Mouse (Mus musculus) adipocyte (in vitro differentiated cells): ENCODE measurements around the gene Cmss1.

Source experiments
- DNase-seq: peaks from one replicate; pipeline ENCODE4 v3.0.0-alpha.2; 2016; ENCODE audit warnings: low spot score

Cmss1 gene

DNA sequence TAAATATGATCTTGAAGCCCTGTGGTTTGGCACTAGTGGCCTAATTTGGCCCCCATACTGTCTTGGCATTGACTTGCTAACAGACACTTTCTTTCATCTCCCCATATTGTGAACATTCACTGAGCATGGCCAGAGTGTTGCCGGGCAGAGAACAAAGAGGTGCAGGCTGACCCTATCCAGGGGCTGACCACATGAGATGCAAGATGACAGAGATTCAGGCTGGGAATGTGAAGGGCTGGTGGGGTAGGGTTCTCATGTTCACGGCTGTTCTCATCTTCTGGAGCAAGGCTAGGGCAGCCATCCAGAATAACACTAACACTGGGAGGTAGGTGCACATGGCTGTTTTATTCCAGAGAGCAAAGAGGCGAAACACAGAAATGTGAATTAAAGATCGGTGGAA, 92.3 kb downstream of the Cmss1 start:
- DNase-seq = no peak

DNA sequence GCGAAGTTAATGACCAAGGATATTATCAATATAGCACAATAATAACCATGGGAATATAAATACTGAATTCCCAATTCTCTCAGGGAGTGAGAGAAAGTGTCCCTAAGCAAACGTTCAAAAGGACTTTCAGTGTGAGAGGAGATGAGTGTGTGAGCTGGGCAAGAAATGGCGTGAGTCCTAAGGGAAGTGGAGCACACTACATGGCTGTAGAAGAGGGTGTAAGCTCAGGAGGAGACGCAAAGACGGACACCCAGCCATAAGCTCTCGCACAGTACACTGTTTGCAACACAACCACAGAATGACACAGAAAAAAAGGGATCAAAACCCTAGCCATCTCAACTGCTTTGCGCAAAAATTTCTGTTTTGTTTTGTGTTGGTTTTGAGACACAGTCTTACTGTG, 93.1 kb downstream of the Cmss1 start:
- DNase-seq = no peak

DNA sequence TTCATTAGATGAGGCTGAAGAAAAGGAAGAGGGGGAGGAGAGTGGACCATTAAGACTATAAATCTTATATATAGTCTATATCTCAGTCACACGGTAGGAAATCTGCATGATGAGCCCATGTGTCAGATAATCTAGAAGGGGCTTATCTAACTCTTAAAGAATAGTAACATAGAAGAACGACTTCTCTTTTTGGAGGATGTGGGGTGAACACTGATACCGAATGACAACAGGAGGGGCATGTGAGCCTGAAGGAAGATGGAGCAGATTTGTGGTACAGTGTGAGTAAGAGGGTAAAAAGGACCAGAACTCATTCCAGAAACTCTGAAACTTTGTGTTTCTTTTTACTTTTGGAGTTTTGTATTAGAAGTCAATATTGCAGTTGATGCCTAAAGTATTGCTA, 97.6 kb downstream of the Cmss1 start:
- no peak for DNase-seq

DNA sequence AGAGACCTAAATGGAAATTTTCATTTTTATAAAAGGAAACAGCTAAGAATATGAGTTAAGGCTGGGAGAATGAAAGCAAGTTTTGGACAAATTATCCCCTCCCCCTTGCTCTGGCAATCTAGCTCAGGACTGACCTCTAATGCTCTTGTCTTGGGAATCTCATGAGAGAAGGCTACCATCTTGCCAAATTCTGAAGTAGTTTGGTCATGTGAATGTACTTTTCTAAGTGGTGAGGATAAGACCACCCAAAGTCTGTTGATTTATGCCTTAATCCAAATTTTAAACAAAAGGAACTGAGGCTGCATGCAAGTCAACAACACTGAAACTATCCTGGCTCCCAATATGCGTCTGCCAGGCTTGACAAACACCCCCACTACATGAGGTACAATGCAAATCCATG, 98.3 kb downstream of the Cmss1 start:
- DNase-seq = no peak

DNA sequence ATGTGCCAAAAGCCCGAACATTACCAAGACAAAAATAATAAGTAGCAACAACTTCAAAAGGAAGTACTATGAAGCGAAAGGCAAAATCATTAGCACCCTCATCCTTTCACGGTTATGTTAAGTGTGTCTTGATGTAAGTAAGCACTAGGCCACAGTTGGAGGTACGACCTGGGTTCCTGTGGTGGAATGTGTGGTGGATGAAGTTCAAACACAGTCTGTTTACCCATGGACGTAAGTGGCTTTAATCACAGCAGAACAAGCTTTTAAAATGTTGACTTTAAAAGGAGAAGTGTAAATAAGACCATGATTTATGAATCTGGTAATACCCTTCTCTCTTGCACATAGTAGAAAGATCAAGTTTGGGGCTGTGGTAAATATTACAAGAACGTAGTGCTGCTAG, 100.5 kb downstream of the Cmss1 start:
- no peak for DNase-seq

DNA sequence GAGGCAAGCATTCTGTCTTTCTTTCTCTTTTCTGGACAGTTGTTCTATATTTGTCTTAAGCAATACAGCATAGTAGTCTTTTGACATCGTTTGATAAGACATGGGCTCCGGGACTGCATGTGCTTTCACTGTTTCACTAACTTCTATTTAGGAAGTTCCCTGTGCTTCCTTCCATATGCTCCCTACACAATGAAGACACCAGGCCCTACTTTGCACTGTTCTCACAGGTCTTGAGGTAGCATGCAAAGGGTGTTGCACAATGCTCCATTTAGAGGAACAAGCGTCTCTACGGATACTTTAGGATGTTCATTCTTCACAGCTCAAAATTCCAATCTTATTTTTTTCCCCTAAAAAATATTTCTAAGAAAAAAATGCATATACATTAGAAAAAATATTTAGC, 101.9 kb downstream of the Cmss1 start:
- no peak for DNase-seq

DNA sequence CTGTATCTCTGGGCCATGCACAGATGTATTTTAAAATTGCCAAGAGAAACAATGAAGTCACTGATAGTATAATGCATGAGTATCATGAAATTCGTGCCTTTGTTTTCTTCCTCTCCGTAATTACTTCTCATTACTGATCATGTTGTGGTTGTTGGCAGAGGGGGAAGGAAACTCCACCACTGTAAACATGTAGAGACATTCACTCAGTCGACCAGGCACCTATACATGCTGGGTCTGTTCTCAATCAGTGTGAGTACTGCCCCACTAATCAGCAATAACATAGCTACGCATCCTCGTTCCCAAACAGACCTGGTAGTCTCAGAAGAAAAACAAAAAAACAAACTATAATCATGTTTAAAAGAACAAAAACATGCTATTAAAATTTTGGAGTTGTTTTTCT, 103.9 kb downstream of the Cmss1 start:
- DNase-seq = no peak

DNA sequence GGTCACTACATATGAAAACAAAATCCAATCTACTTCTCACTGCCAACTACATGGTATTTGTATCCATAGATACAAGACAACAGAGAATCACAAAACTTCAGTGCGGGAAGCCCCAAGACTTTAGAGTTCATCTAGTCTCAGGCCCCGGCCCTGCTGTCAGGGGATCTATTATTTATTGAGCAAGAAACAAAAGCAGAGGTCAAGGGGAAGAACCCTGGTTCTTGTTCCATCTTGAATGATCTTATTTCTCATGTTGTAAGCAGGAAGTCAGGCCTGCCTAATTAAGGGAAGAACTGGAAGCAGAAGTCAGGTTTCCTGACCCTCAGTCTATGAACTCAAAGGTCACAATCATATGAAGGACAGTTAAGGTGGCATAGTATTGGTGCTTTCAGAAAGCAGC, 104.4 kb downstream of the Cmss1 start:
- DNase-seq = peak; percentile 61

DNA sequence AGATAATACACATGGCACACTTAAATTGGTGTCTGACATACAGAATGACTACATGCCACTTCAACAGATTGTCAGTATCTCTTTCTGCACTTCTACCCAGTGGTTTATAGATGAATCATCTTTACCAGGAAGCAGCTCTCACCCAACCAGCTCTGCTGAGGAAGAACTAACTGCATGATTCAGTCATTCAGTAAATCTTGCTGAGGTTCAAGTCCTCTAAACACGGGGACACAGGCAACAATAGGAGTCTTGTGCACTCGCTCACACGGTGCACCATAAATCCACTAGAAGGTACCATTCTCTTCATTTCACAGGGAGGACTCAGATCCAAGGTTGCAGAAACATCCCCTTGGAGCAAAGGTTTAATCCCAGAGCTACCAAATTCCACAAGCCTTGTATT, 105.8 kb downstream of the Cmss1 start:
- DNase-seq = no peak

DNA sequence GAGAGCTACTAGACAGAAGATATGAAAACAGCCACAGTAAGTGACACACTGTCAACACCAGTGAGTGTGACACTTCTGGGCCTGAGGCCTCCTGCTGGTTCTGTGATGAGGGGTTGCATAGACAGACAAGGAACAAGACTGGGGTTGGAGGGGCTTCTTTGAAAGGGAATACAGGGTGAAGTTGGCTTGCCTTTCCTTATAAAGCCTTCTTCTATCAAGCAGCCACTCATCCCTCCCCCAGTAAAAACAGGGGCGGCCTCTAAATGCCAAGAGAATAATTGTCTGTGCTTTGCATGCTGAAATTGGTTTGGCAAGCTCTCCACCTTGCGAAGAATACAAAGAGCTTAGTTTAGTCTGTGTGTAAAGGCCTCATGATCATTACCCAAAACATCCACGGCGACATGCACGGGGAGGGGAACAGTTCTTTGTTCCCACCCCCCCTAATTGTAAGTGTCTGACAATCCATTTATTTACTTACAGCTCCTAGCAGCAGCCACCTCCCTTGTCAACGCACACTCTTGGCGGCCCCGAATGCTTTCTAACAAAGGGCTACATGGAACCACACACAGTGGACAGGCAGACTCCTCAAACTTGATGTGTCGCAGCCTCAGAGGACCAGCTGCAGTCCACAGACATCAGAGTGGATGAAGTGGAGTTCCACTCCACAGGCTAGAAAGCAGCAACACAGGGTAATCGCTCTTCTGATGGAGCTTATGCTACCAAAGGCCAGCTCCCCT, 110.1 kb downstream of the Cmss1 start:
- DNase-seq = no peak

DNA sequence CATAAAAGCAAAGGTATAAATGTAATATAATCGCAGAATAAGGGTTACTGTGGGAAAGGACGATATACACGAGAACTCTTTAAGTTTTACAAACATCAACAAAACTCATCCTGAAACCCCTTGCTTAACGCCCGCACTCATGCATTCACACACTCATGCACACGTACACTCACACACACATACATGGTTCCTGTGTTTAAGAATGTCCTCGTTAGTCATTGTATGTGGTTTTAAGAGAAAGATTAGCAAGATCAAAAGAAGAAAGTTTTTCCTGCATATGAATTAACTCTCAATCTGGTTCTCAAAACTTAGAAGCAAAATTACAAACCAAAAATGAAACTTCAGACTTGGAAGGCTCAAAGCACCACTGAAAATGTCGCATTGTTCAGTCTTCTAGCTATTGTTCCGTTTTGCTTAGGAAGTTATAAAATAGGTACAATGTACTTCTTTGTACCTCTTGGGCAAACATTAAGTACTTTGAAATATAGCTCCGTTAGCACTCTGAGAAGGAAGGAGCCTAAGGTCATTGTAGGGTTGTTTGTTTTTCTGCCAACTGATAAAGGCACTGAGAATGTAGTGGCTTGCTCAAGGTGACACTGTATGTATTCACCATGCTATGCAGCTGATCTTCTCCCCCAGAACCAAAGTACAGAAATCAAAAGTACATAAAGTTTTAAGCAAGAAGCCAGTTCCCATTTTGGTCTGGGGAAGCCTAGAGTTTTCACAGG, 111.0 kb downstream of the Cmss1 start:
- DNase-seq = no peak

DNA sequence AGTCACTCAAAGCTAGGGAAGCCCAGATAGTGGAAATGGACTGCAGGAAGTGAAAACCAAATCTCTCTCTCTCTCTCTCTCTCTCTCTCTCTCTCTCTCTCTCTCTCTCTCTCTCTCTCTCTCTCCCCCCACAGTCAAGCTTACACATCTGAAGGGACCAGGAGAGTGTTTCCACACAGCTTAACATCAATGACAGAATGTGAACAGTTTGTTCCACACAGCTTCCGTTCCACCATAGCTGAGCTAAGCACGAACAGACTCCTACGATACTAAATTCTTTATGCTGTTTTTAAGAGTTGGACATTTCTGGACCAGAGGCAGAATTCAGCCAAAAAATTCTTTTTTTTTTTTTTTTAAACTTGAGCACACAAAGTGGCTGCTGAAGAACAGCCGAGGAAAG, 114.8 kb downstream of the Cmss1 start:
- DNase-seq = no peak

DNA sequence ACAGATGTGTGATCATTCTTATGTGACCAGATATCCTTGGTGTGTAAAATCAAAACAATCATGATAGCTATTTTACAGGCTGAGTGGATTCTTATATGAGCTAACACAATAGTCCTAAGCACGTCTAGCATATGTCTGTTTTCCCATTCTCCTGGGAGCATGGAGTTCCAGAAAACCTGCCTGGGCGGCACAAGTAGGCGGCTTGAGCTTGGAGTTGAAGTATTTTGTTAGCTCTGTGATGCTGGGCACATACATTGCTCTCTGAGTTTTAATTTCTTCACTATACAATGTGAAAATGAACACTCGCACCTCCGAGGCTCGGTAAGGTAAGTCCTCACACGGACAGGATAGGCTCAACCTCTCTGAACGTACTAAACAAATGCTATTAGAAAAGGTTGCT, 116.0 kb downstream of the Cmss1 start:
- DNase-seq = no peak

DNA sequence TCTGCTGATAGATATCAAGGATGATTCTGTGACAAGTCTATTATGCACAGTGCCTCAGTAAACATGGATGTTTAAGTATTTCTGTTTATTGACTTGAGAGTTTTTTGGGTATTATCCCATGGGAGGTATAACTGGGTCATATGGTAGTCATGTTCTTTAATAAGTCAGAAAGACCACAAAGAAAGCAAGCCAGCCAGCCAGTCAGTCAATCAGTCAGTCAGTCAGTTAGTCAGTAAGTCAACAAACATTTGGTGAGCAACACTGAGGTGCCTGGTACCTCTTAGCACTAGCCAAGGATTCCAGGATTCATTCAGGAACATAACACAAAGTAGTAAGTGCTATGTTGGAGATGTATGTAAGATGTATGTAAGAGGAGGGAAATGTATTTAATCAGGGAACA, 118.0 kb downstream of the Cmss1 start:
- no peak for DNase-seq

DNA sequence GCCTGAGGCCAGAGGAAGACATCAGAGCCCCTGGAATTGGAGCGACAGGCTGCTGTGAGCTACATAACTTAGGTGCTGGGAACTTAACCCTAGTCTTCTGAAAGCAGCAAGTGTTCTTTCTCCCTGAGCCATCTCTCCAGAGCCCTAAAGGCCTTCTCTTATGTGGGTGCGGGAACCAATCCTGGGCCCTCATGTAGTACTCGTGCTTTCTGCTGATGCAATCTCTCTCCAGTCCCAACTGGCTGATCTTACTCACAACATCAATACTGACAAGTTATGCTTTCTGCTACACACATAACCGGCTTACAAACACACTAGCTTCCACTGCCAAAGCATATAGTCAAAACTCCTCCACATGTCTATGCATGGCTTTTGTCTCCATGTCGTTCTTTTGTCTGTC, 120.4 kb downstream of the Cmss1 start:
- no peak for DNase-seq

DNA sequence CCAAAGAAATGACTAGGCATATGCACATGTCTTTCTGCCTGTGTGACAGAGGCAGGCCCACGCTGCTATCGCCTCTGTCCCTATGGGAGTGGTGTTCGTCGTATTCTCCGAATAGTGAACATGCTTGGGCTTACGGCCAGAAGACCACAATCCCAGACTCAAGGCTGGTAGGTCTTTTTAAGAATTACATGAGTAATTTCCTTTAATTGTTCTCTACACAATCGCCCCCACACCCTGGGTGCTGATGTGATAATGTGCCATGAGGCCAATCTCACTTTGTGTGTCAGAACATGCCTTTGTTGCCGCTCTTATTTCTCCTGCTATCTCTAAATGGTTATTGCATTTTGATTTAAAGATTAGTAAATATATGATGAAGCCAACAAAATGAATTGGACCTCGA, 121.4 kb downstream of the Cmss1 start:
- DNase-seq = no peak

DNA sequence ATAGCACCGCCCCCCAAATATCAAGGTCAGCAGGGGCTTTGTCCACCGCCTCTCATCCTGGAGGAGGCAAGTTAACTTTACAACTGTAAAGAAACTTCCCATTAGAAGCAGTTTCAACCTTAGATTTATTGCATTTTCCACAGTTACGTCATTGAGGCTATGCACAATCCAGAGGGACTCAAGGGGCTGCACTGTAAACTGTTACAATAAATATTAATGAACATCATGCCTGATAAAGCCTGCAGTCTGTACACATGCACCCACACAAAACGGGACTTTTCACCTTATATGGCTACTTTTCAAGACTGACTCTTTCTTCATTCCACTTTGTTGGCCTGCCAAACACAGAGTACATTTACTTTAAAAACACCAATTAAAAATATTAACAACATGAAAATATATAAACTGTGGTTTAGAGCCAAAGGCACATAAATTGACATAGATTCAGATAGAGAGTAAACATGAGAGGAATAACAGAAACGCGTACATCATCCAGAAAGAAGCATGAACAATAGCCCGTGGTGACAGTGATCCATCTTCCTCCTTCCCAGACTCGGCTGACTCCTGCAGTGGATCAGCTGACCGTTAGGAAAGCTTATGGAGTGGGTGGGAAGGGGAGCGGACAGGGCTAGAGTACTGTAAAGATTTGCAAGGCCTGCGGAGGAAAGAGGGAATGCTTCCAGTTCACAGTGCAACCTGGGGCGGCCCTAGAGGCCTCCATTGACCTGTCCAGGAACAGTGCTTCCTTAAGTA, 122.4 kb downstream of the Cmss1 start:
- no peak for DNase-seq

DNA sequence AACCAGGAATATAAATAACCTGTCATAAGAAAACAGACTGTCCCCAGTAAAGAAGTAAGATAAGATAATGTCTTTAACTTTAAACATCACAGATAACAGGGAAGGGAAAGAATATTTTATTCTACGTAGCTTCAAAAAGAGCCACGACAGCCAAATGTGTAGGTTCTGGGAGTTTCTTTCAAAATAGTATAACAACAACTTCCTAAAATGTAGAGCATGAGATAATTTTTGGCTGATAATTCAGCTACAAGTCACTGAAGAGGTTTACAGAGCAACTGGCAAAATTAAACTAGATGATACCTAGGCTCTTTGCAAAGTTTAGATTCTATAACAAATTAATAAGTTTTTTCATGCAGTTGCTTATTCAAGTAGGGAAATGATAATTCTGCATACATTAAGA, 123.2 kb downstream of the Cmss1 start:
- DNase-seq = no peak

DNA sequence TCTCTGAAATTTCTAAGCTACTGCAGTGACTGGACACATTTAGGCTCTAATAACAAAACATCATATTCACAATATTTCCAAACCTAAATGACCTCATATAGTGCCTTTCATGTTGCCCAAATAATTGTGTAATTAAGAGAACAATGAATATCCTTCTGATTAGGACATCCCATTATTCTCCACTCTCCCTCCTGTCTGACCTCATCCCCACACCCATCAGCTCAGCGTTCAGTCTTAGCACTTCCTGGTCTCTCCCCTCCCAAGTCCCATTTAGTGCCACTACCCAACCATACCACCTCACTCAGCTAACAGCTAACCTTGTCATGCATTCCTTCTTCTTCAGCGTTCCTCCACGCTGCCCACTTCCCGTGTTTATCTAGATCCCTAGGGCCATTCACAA, 123.8 kb downstream of the Cmss1 start:
- no peak for DNase-seq

DNA sequence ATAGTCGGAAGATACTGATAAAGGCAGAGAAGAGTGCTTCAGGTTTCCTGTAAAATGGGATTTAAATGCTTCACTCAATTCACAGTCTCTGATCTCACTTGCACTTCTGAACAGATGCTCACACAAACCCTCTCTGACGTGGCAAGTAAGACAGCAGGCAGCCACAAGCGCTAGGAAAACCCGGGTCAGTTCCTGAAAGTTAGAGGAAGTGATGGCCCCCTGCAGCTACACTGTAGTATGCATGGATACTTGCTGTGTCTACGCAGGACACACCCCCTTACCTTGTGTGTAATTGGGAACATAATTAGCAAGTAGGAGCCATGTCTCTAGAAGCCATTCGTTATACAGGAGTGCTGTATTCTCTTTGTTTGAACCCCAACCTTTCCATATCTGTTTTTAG, 124.4 kb downstream of the Cmss1 start:
- DNase-seq = no peak

DNA sequence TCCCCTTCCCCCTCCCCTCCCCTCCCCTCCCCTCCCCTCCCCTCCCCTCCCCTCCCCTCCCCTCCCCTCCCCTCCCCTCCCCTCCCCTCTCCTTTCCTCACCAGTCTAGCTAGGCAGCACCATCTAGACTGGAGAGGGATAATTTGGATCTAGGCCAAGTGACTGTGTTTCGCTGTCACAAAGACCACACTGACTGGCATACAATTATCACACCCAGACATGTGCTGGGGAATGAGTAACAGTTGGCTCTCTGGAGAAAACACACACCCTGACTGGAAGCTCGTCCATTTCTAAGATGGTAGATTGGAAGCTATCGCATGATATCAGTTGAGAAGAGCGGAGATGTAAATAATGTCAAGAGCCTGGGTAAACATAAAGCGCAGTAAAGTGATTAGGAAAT, 126.9 kb downstream of the Cmss1 start:
- DNase-seq = no peak

DNA sequence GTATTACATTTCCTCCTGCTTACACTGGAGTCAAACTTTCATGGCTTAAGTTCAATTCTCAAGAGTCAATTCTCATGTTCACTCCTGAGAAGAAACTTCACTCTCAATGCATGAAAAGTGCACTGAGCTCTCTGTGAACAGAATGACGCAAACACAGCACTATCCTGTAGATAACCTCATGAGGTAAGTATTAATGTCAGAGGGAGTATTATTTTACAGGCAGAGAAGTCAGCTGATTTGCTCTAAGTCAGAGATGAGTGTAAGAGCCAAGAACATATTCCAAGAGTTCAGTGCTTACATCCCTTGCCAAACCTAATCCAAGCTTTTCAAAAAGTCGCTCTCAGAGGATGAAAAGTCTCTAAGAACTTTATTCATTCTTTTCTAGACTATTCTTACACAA, 128.2 kb downstream of the Cmss1 start:
- DNase-seq = peak; percentile 40

DNA sequence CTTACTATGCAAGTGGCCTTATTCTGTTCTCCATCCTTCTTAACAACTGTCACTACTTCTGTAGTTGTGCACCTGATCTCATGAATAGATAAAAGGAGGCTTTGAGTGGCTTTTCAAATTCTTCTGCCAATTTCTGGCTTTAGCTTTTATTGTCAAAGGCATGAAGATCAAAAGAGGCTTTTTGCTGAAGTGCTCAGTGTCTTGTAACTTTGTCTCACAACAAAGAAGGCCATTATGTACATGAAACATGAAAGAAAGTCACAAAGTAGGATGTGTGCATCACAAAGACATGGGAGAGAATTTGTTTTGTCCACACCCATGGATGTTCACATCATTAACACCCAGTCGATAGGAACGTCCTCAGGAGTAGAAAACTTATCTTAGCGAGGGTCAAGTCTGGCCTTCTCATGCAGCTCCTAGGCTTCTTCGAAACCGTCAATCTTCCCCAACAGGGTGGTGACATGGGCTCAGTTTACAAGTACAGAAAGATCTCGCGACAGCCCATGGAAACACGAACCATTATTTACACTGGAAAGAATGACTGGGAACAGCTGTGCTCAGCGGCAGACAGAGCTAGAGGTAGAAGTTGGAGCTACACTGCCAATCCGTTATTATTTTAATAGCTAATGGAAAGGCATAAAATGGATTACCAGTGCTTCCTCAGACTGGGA, 133.1 kb downstream of the Cmss1 start:
- DNase-seq = no peak
